Mouse (Mus musculus): Measurements from ENCODE around the gene Vps11. TPM values are rescaled to one million over a fixed set of nuclear protein-coding genes. Genes with fewer than 3 reads are reported as not detected.
"Not testable (repeated sequence)": the region's sequence is repeated elsewhere in the genome, so short reads cannot be mapped to it uniquely, and the experiment has no call there.

The Vps11 gene
- total RNA-seq, 2 experiments from 2014 or later = 14.3 to 14.8 TPM

- intact Hi-C loops (cut with DNase I) = no loop called here
- peak; percentile 84 for DNase-seq (ENCODE audit: low spot score)
Measured at GRCm38 (mm10) chr9:44319887-44320798, 41.3 kb downstream of the Vps11 start, which contains the start of gene C2cd2l. C2cd2l (minus strand) TSS chr9:44320285.

GRCm38 (mm10) chr9:44319105-44319886 lies 42.2 kb downstream of the Vps11 start:
- DNase-seq (ENCODE audit: low spot score) = no peak
- intact Hi-C loops (cut with DNase I) = no loop called here

GRCm38 (mm10) chr9:44318826-44319095 lies 42.7 kb downstream of the Vps11 start:
- DNase-seq (ENCODE audit: low spot score) = no peak
- intact Hi-C loops (cut with DNase I) = no loop called here

GRCm38 (mm10) chr9:44318076-44318825 lies 43.2 kb downstream of the Vps11 start:
- DNase-seq (ENCODE audit: low spot score) = no peak
- intact Hi-C loops (cut with DNase I) = no loop called here

- intact Hi-C loops (cut with DNase I) = no loop called here
- no peak for DNase-seq (ENCODE audit: low spot score)
Measured at GRCm38 (mm10) chr9:44317452-44317851, 44.0 kb downstream of the Vps11 start.

GRCm38 (mm10) chr9:44314910-44315309 lies 46.6 kb downstream of the Vps11 start:
- intact Hi-C loops (cut with DNase I) = no loop called here
- DNase-seq (ENCODE audit: low spot score) = no peak

- DNase-seq (ENCODE audit: low spot score) = no peak
- intact Hi-C loops (cut with DNase I) = no loop called here
Measured at GRCm38 (mm10) chr9:44314257-44314547, 47.3 kb downstream of the Vps11 start.

GRCm38 (mm10) chr9:44313476-44314256 lies 47.8 kb downstream of the Vps11 start:
- intact Hi-C loops (cut with DNase I) = no loop called here
- DNase-seq (ENCODE audit: low spot score) = no peak

GRCm38 (mm10) chr9:44311136-44312134 lies 50.0 kb downstream of the Vps11 start:
- peak; percentile 52 for DNase-seq (ENCODE audit: low spot score)
- intact Hi-C loops (cut with DNase I) = no loop called here

- no peak for DNase-seq (ENCODE audit: low spot score)
- intact Hi-C loops (cut with DNase I) = no loop called here
Measured at GRCm38 (mm10) chr9:44310750-44311135, 50.7 kb downstream of the Vps11 start.

- DNase-seq (ENCODE audit: low spot score) = no peak
- intact Hi-C loops (cut with DNase I) = no loop called here
Measured at GRCm38 (mm10) chr9:44309756-44310155, 51.7 kb downstream of the Vps11 start.

- intact Hi-C loops (cut with DNase I) = no loop called here
- DNase-seq (ENCODE audit: low spot score) = no peak
Measured at GRCm38 (mm10) chr9:44307248-44307647, 54.2 kb downstream of the Vps11 start.

GRCm38 (mm10) chr9:44306532-44306931 lies 54.9 kb downstream of the Vps11 start:
- intact Hi-C loops (cut with DNase I) = no loop called here

GRCm38 (mm10) chr9:44305466-44306079 lies 55.9 kb downstream of the Vps11 start, which contains the start of gene Hinfp:
Hinfp (minus strand) TSS chr9:44305671.
- intact Hi-C loops (cut with DNase I) = loop anchor here (2.0 kb wide), 1 partner anchor 21 kb away; the partner anchor contains the start of gene Dpagt1
- peak; percentile 99 for DNase-seq (ENCODE audit: low spot score)

More at GRCm38 (mm10) chr9:44306532-44306931, 54.9 kb downstream of the Vps11 start:
- no peak for DNase-seq (ENCODE audit: low spot score)

- intact Hi-C loops (cut with DNase I); DNase-seq (ENCODE audit: low spot score): not testable (repeated sequence)
Measured at GRCm38 (mm10) chr9:44300001-44300400, 61.5 kb downstream of the Vps11 start.

Data from heart, postnatal 25 days (tissue).